Comparison of ENCODE assay signal across 23 mouse cellular contexts in the genomic region with DNA sequence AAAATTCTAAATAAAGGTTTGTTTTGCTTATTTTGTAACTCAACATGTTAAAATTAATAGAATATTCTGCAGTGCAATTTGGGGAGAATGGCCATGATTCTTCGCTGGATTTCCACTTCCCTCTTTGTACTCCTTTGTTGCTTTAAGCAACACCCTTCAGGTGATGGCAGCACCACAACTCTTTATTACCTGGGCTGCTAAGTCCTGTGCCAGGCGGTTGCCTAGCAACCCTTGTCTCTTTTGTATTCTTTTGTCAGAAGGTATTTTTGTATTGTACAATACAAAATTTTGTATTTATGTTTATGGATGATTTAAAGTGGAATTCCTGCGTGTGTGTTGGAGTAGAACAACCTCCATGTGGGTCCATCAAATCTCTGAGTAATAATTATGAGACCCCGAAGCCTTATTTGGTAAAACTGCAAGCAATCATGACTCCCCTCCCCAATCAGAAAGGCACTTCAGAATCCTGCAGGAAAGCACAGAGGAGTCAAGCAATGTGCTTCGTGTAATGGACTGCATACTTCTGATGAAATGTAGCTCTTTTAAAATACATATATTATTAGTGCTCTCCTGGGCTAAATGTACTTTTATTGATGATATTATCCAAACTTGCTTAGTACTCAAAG.
A peak's percentile ranks its signal among the peaks of the same experiment; 100 is the strongest.
DNase-seq lines count a peak whose midpoint lies in the region; ATAC-seq and TF ChIP-seq lines count a peak whose summit lies in the region.
"Had no signal": no experiment of that assay in that cellular context is flagged by ENCODE, and none has a peak within 500 bp of the region (broad histone marks: within the 10 kb centered on the region; RNA-seq: fewer than 3 reads in every experiment).

No protein-coding gene starts in this region.

- ATAC-seq in hindbrain, embryonic 15.5 days (ENCODE audit: low FRiP score, low read depth) = peak; percentile 74; the same call in 1 of the 2 replicates
- ATAC-seq in hindbrain, embryonic 11.5 days (ENCODE audit: low FRiP score) = no peak
- ATAC-seq: CD4-positive, CD25-positive, alpha-beta regulatory T cell, adult 4 months; intestine, postnatal 0 days; liver, embryonic 12.5 days; Patski had no signal

- H3K4me3 ChIP-seq in hindbrain, embryonic 15.5 days = no peak overlapping the region
- no peak overlapping the region for H3K4me3 ChIP-seq in hindbrain, embryonic 11.5 days (ENCODE audit: low read depth, low read length)
- no peak overlapping the region for H3K4me3 ChIP-seq in layer of hippocampus, adult 2 months
- H3K4me3 ChIP-seq: erythroblast, embryonic 14.5 days; limb, embryonic 12.5 days; liver, embryonic 12.5 days; myocyte had no signal

- no peaks in the 10 kb centered on the region for H3K4me1 ChIP-seq in hindbrain, embryonic 15.5 days (replicated peaks)
- H3K4me1 ChIP-seq in hindbrain, embryonic 11.5 days (replicated peaks; ENCODE audit: control insufficient read depth, insufficient read depth, low read length) = no peaks in the 10 kb centered on the region
- H3K4me1 ChIP-seq: limb, embryonic 12.5 days; liver, embryonic 12.5 days had no signal

- no peak for TF ChIP-seq CTCF in layer of hippocampus, adult 2 months (conservative IDR thresholded peaks at IDR 0.05)

- no peak overlapping the region for H3K9ac ChIP-seq in hindbrain, embryonic 15.5 days
- no peak overlapping the region for H3K9ac ChIP-seq in hindbrain, embryonic 11.5 days (ENCODE audit: low read depth, low read length)
- H3K9ac ChIP-seq: limb, embryonic 12.5 days; liver, embryonic 12.5 days; lung, embryonic 14.5 days had no signal

- no peak overlapping the region for H3K4me2 ChIP-seq in hindbrain, embryonic 15.5 days
- H3K4me2 ChIP-seq in hindbrain, embryonic 11.5 days (replicated peaks; ENCODE audit: low read depth, low read length) = no peak overlapping the region
- H3K4me2 ChIP-seq: limb, embryonic 12.5 days; liver, embryonic 12.5 days; lung, embryonic 14.5 days had no signal

- peak; percentile 3 for DNase-seq in embryo, embryonic 11 days
- no peak for DNase-seq in embryo, embryonic 10.5 days (ENCODE audit: low spot score)
- DNase-seq in hindbrain, embryonic 11.5 days (ENCODE audit: low spot score) = no peak
- peak; percentile 27 to 28 for DNase-seq in right cerebral cortex, postnatal 10 days (ENCODE audit: low spot score in 2 of 2)
- DNase-seq in right cerebral cortex, adult 2 months (ENCODE audit: low spot score in 2 of 2) = no peak
- DNase-seq in layer of hippocampus, adult 2 months (ENCODE audit: low spot score in 2 of 2) = no peak
- DNase-seq: adrenal gland, adult 8-10 months; cerebellum, adult 11 months; cerebellum, postnatal 25 days; gastrocnemius, postnatal 14 days; lung, embryonic 14.5 days; lung, postnatal 36 days; retina, postnatal 1 day; thymus, postnatal 14 days had no signal

- H3K36me3 ChIP-seq in hindbrain, embryonic 15.5 days = no peaks in the 10 kb centered on the region
- no peaks in the 10 kb centered on the region for H3K36me3 ChIP-seq in hindbrain, embryonic 11.5 days (ENCODE audit: control insufficient read depth, insufficient read depth, low read length)
- H3K36me3 ChIP-seq: limb, embryonic 12.5 days; liver, embryonic 12.5 days had no signal

- no peaks in the 10 kb centered on the region for H3K27me3 ChIP-seq in hindbrain, embryonic 15.5 days
- no peaks in the 10 kb centered on the region for H3K27me3 ChIP-seq in hindbrain, embryonic 11.5 days (ENCODE audit: control insufficient read depth, insufficient read depth, low read length)
- H3K27me3 ChIP-seq: limb, embryonic 12.5 days; liver, embryonic 12.5 days had no signal

- WGBS in hindbrain, embryonic 15.5 days = 66% methylated on average over 5 of the region's 5 CpGs
- WGBS in hindbrain, embryonic 11.5 days = 76% methylated on average over 5 of the region's 5 CpGs

- no peak overlapping the region for H3K27ac ChIP-seq in hindbrain, embryonic 15.5 days (replicated peaks)
- H3K27ac ChIP-seq in hindbrain, embryonic 11.5 days (ENCODE audit: low read depth, low read length) = no peak overlapping the region
- no peak overlapping the region for H3K27ac ChIP-seq in layer of hippocampus, adult 2 months
- H3K27ac ChIP-seq: limb, embryonic 12.5 days; liver, embryonic 12.5 days; stomach, postnatal 0 days had no signal

- H3K9me3 ChIP-seq in hindbrain, embryonic 15.5 days = no peaks in the 10 kb centered on the region
- no peaks in the 10 kb centered on the region for H3K9me3 ChIP-seq in hindbrain, embryonic 11.5 days (ENCODE audit: control insufficient read depth, low read length)
- H3K9me3 ChIP-seq: limb, embryonic 12.5 days; liver, embryonic 12.5 days had no signal

Comparison
In these comparisons a context has a peak if more than half of its experiments do, and no peak if none do; other contexts are left out.
1. DNase-seq: peak in embryo, embryonic 11 days (single experiment) and right cerebral cortex, postnatal 10 days (2 of 2); none in embryo, embryonic 10.5 days (single experiment), hindbrain, embryonic 11.5 days (single experiment), right cerebral cortex, adult 2 months (0 of 2) and layer of hippocampus, adult 2 months (0 of 2).